ENCODE assay signal across 11 mouse cellular contexts in the genomic region with DNA sequence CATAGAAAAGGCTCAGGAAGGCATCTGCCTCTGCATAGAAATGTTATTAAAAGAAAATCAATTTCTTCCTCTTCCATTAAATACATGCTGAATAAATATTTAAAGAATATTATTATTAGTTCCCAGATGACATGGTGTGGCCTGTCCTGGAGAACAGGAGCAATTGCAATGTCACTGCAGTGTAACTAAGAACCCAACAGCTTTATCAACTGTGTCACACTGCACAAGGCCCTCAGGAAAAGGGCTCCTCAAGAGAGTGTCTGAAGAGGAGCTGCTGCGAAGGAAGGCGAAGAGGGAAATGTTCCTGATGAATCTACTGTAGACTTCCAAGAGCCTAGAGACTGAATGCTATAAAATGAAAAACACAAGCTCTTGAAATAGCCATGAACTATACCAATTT.
"Had no signal": no experiment of that assay in that cellular context is flagged by ENCODE, and none has a peak within 500 bp of the region (broad histone marks: within the 10 kb centered on the region; RNA-seq: fewer than 3 reads in every experiment).

No protein-coding gene starts in this region.

- H3K27me3 ChIP-seq: limb, embryonic 13.5 days had no signal

- H3K9me3 ChIP-seq: limb, embryonic 10.5 days; limb, embryonic 13.5 days had no signal

- H3K36me3 ChIP-seq: limb, embryonic 10.5 days; limb, embryonic 13.5 days had no signal

- H3K9ac ChIP-seq: limb, embryonic 13.5 days had no signal

- H3K4me2 ChIP-seq: limb, embryonic 13.5 days; midbrain, embryonic 11.5 days had no signal

- H3K27ac ChIP-seq: limb, embryonic 10.5 days; limb, embryonic 13.5 days had no signal

- DNase-seq: kidney, adult 18-20 months; kidney, adult 9 months; layer of hippocampus, adult 9-11 months; lung, adult 2 months; lung, postnatal 4 days; midbrain, embryonic 14.5 days; thymus, adult 18-20 months; thymus, postnatal 4 days had no signal

- H3K4me3 ChIP-seq: limb, embryonic 10.5 days; limb, embryonic 13.5 days had no signal
